Mouse (Mus musculus): ENCODE data around the gene Alox8. TPM values are rescaled to one million over a fixed set of nuclear protein-coding genes. Genes with fewer than 3 reads are reported as not detected.
A peak's percentile ranks its signal among the peaks of the same experiment; 100 is the strongest.

Gene Alox8
- polyA plus RNA-seq (2012; rRNA removed) = not detected in 2 replicates

DNA sequence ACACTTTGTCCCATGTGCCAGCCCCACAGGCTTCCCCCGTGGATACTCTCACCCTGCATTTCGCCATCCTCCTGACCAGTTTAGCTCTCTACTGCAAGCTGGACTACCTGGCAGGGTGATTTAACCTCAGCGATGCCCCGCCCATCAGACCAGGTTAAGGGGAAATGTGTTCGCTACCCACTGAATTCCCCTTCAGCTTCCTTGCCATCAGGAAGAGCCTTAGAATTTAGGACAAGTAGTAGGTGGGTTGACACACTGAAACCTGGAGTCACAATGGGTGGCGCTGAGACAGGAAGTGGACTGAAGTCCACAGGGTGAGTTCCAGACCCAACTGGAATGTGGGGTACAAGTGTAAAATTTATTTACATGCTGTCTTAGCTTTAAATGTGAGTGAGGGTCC lies at the start of gene Alox8:
Gene Alox8, minus strand, starts transcription at position 101 of the 400 bp plus-strand sequence.
- H3K4me1 ChIP-seq (ENCODE audit: control insufficient read depth, insufficient read depth, low read length) = no peaks in the 10 kb centered on the region; the same call in 1 of the 2 replicates
- TF ChIP-seq POLR2A (IDR thresholded peaks at IDR 0.05; ENCODE audit: borderline replicate concordance, extremely low read depth, low read depth, low read length) = no peak
- no peak for TF ChIP-seq CTCF (IDR thresholded peaks at IDR 0.05; ENCODE audit: insufficient read depth, low read length)
- H3K4me3 ChIP-seq (replicated peaks; ENCODE audit: extremely low read depth, low read depth, low read length) = no peak within 1 kb of the TSS
- DNase-seq = no peak
- WGBS = 36% methylated on average over 6 of the region's 6 CpGs

- TF ChIP-seq POLR2A (IDR thresholded peaks at IDR 0.05; ENCODE audit: borderline replicate concordance, extremely low read depth, low read depth, low read length) (no peak), CTCF (IDR thresholded peaks at IDR 0.05; ENCODE audit: insufficient read depth, low read length) (no peak)
- Histone ChIP-seq H3K4me3 (replicated peaks; ENCODE audit: extremely low read depth, low read depth, low read length) (no peak overlapping the region), H3K4me1 (ENCODE audit: control insufficient read depth, insufficient read depth, low read length) (no peaks in the 10 kb centered on the region; the same call in 1 of the 2 replicates)
- no peak for DNase-seq
- 9% methylated on average over 2 of the region's 2 CpGs for WGBS
These were observed 48.0 kb upstream of the Alox8 start for GRCm38 (mm10) chr11:69245643-69246042.

- no peaks in the 10 kb centered on the region; the same call in 1 of the 2 replicates for H3K4me1 ChIP-seq (ENCODE audit: control insufficient read depth, insufficient read depth, low read length)
- no peak overlapping the region for H3K4me3 ChIP-seq (replicated peaks; ENCODE audit: extremely low read depth, low read depth, low read length)
- TF ChIP-seq CTCF (IDR thresholded peaks at IDR 0.05; ENCODE audit: insufficient read depth, low read length) = 0 out of 2 replicates have a peak, but pooled peaks have one; percentile 31
- TF ChIP-seq POLR2A (IDR thresholded peaks at IDR 0.05; ENCODE audit: borderline replicate concordance, extremely low read depth, low read depth, low read length) = no peak
- 11% methylated on average over 2 of the region's 2 CpGs for WGBS
- no peak for DNase-seq
These were observed 47.3 kb upstream of the Alox8 start for GRCm38 (mm10) chr11:69244911-69245310.

DNA sequence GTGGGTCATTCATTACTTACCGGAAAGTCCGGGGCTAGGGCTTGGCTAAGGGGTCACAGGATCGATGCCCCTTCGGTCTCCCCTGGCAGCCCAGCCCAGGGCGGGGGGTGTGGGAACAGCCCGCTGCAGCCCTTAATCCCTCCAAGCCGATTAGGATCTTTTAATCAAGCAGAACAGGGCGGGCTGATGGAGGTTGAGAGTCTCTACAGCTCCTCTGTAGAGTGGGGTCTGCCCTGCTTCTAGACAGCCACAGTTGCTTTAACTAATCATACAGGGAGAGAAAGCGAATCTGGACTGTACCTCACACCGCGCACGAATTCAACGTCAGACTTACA lies 39.2 kb upstream of the Alox8 start, which contains the start of gene Gucy2e:
Gene Gucy2e, minus strand, starts transcription at position 111 of the 335 bp plus-strand sequence.
- Histone ChIP-seq H3K4me3 (replicated peaks; ENCODE audit: extremely low read depth, low read depth, low read length) (no peak within 1 kb of the TSS), H3K4me1 (ENCODE audit: control insufficient read depth, insufficient read depth, low read length) (peaks cover 4% of the 10 kb centered on the region; the same call in 1 of the 2 replicates)
- 35% methylated on average over 13 of the region's 13 CpGs for WGBS
- DNase-seq = no peak
- TF ChIP-seq POLR2A (IDR thresholded peaks at IDR 0.05; ENCODE audit: borderline replicate concordance, extremely low read depth, low read depth, low read length) = no peak
- TF ChIP-seq CTCF (IDR thresholded peaks at IDR 0.05; ENCODE audit: insufficient read depth, low read length) = no peak

GRCm38 (mm10) chr11:69236061-69236925 lies 38.6 kb upstream of the Alox8 start:
- no peak for TF ChIP-seq POLR2A (IDR thresholded peaks at IDR 0.05; ENCODE audit: borderline replicate concordance, extremely low read depth, low read depth, low read length)
- TF ChIP-seq CTCF (IDR thresholded peaks at IDR 0.05; ENCODE audit: insufficient read depth, low read length) = no peak
- WGBS = 12% methylated on average over 51 of the region's 51 CpGs
- no peak overlapping the region for H3K4me3 ChIP-seq (replicated peaks; ENCODE audit: extremely low read depth, low read depth, low read length)

DNA sequence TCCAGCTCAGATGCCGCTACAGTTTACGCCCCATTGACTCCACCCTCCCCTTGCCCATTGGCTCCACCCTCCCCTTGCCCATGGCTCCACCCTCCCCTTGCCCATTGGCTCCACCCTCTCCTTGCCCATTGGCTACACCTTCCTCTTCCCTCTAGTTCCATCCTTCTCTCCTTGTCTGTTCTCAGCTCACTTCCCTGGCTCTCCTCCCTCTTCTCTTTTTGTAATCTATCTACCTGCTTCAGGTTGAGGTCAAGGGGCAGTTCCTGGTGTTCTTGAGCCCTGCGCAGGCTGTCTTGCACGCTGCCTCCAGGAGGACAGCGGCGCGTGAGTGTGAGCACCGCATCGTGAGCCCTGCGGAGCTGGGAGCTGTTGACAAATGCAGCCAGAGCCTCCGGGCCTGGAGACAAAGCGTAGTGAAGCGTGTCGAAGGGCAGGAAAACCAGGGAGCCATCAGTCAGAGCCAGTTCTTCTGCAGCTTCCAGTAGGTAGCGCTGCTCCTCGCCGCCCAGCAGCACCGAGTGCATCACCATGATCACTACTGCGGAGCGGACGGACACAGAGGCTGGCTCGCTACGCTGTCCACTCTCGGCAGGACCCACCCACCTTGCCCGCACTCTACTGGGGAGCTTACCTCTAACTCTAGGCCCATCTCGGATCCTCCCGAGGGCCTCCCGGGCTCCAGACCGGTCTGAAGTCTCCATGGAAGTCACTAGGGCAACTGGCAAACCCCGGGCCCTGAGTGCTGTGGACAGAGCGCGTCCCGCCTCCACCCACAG lies 37.8 kb upstream of the Alox8 start:
- DNase-seq = peak; percentile 50
- 2% methylated on average over 33 of the region's 33 CpGs for WGBS
- H3K4me1 ChIP-seq (ENCODE audit: control insufficient read depth, insufficient read depth, low read length) = peaks cover 4% of the 10 kb centered on the region; the same call in 1 of the 2 replicates
- peak overlapping the region; percentile 52 for H3K4me3 ChIP-seq (replicated peaks; ENCODE audit: extremely low read depth, low read depth, low read length)
- TF ChIP-seq CTCF (IDR thresholded peaks at IDR 0.05; ENCODE audit: insufficient read depth, low read length) = 0 out of 2 replicates have a peak, but pooled peaks have one; percentile 15
- TF ChIP-seq POLR2A (IDR thresholded peaks at IDR 0.05; ENCODE audit: borderline replicate concordance, extremely low read depth, low read depth, low read length) = no peak

More at GRCm38 (mm10) chr11:69236061-69236925, 38.6 kb upstream of the Alox8 start:
- no peak for DNase-seq
- peaks cover 4% of the 10 kb centered on the region; the same call in 1 of the 2 replicates for H3K4me1 ChIP-seq (ENCODE audit: control insufficient read depth, insufficient read depth, low read length)

GRCm38 (mm10) chr11:69233141-69233540 lies 35.5 kb upstream of the Alox8 start:
- no peak for DNase-seq
- Histone ChIP-seq H3K4me3 (replicated peaks; ENCODE audit: extremely low read depth, low read depth, low read length) (no peak overlapping the region), H3K4me1 (ENCODE audit: control insufficient read depth, insufficient read depth, low read length) (peaks cover 4% of the 10 kb centered on the region; the same call in 1 of the 2 replicates)
- TF ChIP-seq POLR2A (IDR thresholded peaks at IDR 0.05; ENCODE audit: borderline replicate concordance, extremely low read depth, low read depth, low read length) = no peak
- no peak for TF ChIP-seq CTCF (IDR thresholded peaks at IDR 0.05; ENCODE audit: insufficient read depth, low read length)
- 73% methylated on average over 2 of the region's 2 CpGs for WGBS

DNA sequence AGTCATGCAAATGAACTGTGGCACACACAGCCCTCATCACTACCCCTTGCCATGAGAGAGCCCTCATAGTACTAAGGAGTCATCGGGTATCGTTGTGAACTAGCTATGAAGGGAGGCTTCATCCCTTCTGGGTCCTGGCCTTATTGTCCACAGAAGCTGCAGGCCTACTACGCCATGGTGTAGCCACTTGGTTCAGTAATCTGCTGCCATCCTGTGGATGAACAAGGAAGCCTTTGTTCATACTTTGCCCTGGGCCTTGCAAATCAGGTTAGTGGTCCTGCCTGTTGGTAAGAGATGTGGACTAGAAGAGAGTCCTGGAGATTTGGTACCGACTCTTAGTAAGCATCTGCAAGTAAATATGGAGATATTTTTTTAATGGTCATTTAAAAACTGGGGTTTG lies 32.8 kb upstream of the Alox8 start:
- H3K4me1 ChIP-seq (ENCODE audit: control insufficient read depth, insufficient read depth, low read length) = 0 out of 2 replicates have a peak, but pooled peaks cover 2% of the 10 kb centered on the region
- no peak overlapping the region for H3K4me3 ChIP-seq (replicated peaks; ENCODE audit: extremely low read depth, low read depth, low read length)
- TF ChIP-seq POLR2A (IDR thresholded peaks at IDR 0.05; ENCODE audit: borderline replicate concordance, extremely low read depth, low read depth, low read length) = no peak
- TF ChIP-seq CTCF (IDR thresholded peaks at IDR 0.05; ENCODE audit: insufficient read depth, low read length) = no peak
- whole genome bisulfite sequencing = 78% methylated on average over 4 of the region's 4 CpGs
- DNase-seq = no peak

DNA sequence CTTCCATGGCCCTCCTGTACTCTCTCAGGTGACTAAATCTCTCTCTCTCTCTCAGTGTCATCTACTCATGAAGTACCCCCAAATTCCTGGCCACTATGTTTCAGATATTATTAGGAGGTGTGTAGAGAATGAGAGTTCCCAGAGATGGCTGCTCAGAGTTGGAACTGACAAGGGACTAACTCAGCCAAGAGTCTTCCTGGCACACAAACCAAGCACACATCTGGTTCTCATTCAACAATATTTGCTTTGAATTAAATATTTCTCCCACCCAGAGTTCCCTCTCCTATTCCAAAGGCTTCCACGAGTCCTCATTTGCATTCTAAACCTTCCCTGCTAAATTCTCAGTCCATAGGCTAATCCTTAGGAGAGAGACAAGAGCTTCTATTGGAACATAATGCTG lies 28.1 kb upstream of the Alox8 start:
- no peak overlapping the region for H3K4me3 ChIP-seq (replicated peaks; ENCODE audit: extremely low read depth, low read depth, low read length)
- no peaks in the 10 kb centered on the region for H3K4me1 ChIP-seq (ENCODE audit: control insufficient read depth, insufficient read depth, low read length)
- 59% methylated on average over 1 of the region's 1 CpGs for WGBS
- no peak for DNase-seq
- TF ChIP-seq CTCF (IDR thresholded peaks at IDR 0.05; ENCODE audit: insufficient read depth, low read length) = no peak
- TF ChIP-seq POLR2A (IDR thresholded peaks at IDR 0.05; ENCODE audit: borderline replicate concordance, extremely low read depth, low read depth, low read length) = no peak

Data from lung, adult 2 months (tissue).